Mouse (Mus musculus): ENCODE results near the gene Isg20l2. TPM values are rescaled to one million over a fixed set of nuclear protein-coding genes. Genes with fewer than 3 reads are reported as not detected.

The Isg20l2 gene
- polyA plus RNA-seq, 1 experiment from 2014 or later = 66.9 TPM

- no peaks in the 10 kb centered on the region for H3K9me3 ChIP-seq (ENCODE audit: control insufficient read depth, low read length)
- peaks cover 54% of the 10 kb centered on the region for H3K4me1 ChIP-seq (replicated peaks; ENCODE audit: control insufficient read depth, insufficient read depth, low read length)
- H3K9ac ChIP-seq (ENCODE audit: low read depth, low read length) = peak overlapping the region; percentile 100
- under 1% methylated on average over 25 of the region's 27 CpGs for whole genome bisulfite sequencing
- ATAC-seq (replicated peaks; ENCODE audit: low FRiP score) (0 out of 2 replicates have a peak, but pooled peaks have one; percentile 8), DNase-seq (ENCODE audit: low spot score) (peak; percentile 64)
- peak overlapping the region; percentile 100 for H3K4me3 ChIP-seq (ENCODE audit: low read depth, low read length)
- H3K36me3 ChIP-seq (ENCODE audit: control insufficient read depth, insufficient read depth, low read length) = no peaks in the 10 kb centered on the region; the same call in 1 of the 2 replicates
- H3K27ac ChIP-seq (ENCODE audit: low read depth, low read length) = peak overlapping the region; percentile 99
- peak overlapping the region; percentile 86 for H3K4me2 ChIP-seq
- H3K27me3 ChIP-seq (replicated peaks; ENCODE audit: control insufficient read depth, insufficient read depth, low read length) = no peaks in the 10 kb centered on the region
Observed at GRCm38 (mm10) chr3:87906981-87907857, 22.9 kb upstream of the Isg20l2 start.

- 3% methylated on average over 1 of the region's 1 CpGs for WGBS
- H3K36me3 ChIP-seq (ENCODE audit: control insufficient read depth, insufficient read depth, low read length) = peaks cover under 1% of the 10 kb centered on the region; the same call in 1 of the 2 replicates
- H3K9ac ChIP-seq (ENCODE audit: low read depth, low read length) = peak overlapping the region; percentile 100
- H3K4me3 ChIP-seq (ENCODE audit: low read depth, low read length) = peak overlapping the region; percentile 100
- no peaks in the 10 kb centered on the region for H3K9me3 ChIP-seq (ENCODE audit: control insufficient read depth, low read length)
- ATAC-seq (replicated peaks; ENCODE audit: low FRiP score) (no peak), DNase-seq (ENCODE audit: low spot score) (no peak)
- peaks cover 58% of the 10 kb centered on the region for H3K4me1 ChIP-seq (replicated peaks; ENCODE audit: control insufficient read depth, insufficient read depth, low read length)
- peak overlapping the region; percentile 86 for H3K4me2 ChIP-seq
- H3K27ac ChIP-seq (ENCODE audit: low read depth, low read length) = peak overlapping the region; percentile 99
- H3K27me3 ChIP-seq (replicated peaks; ENCODE audit: control insufficient read depth, insufficient read depth, low read length) = no peaks in the 10 kb centered on the region
Observed at GRCm38 (mm10) chr3:87907906-87908305, 22.2 kb upstream of the Isg20l2 start.

GRCm38 (mm10) chr3:87909381-87909780 lies 20.7 kb upstream of the Isg20l2 start:
- H3K9ac ChIP-seq (ENCODE audit: low read depth, low read length) = peak overlapping the region; percentile 100
- DNase-seq (ENCODE audit: low spot score) (no peak), ATAC-seq (replicated peaks; ENCODE audit: low FRiP score) (no peak)
- 44% methylated on average over 2 of the region's 2 CpGs for WGBS
- H3K4me3 ChIP-seq (ENCODE audit: low read depth, low read length) = peak overlapping the region; percentile 100
- H3K4me1 ChIP-seq (replicated peaks; ENCODE audit: control insufficient read depth, insufficient read depth, low read length) = peaks cover 56% of the 10 kb centered on the region
- peaks cover 10% of the 10 kb centered on the region for H3K36me3 ChIP-seq (ENCODE audit: control insufficient read depth, insufficient read depth, low read length)
- H3K9me3 ChIP-seq (ENCODE audit: control insufficient read depth, low read length) = no peaks in the 10 kb centered on the region
- peak overlapping the region; percentile 86 for H3K4me2 ChIP-seq
- peak overlapping the region; percentile 99 for H3K27ac ChIP-seq (ENCODE audit: low read depth, low read length)
- no peaks in the 10 kb centered on the region for H3K27me3 ChIP-seq (replicated peaks; ENCODE audit: control insufficient read depth, insufficient read depth, low read length)

- Histone ChIP-seq H3K4me2 (peak overlapping the region; percentile 86), H3K4me1 (replicated peaks; ENCODE audit: control insufficient read depth, insufficient read depth, low read length) (peaks cover 55% of the 10 kb centered on the region), H3K9me3 (ENCODE audit: control insufficient read depth, low read length) (no peaks in the 10 kb centered on the region), H3K9ac (ENCODE audit: low read depth, low read length) (peak overlapping the region; percentile 100), H3K27me3 (replicated peaks; ENCODE audit: control insufficient read depth, insufficient read depth, low read length) (no peaks in the 10 kb centered on the region), H3K27ac (ENCODE audit: low read depth, low read length) (peak overlapping the region; percentile 99), H3K36me3 (ENCODE audit: control insufficient read depth, insufficient read depth, low read length) (peaks cover 15% of the 10 kb centered on the region), H3K4me3 (ENCODE audit: low read depth, low read length) (peak overlapping the region; percentile 100)
- ATAC-seq (replicated peaks; ENCODE audit: low FRiP score) = no peak
- no peak for DNase-seq (ENCODE audit: low spot score)
- WGBS = 12% methylated on average over 4 of the region's 4 CpGs
Observed at GRCm38 (mm10) chr3:87909874-87910273, 20.2 kb upstream of the Isg20l2 start.

GRCm38 (mm10) chr3:87910573-87911141 lies 19.5 kb upstream of the Isg20l2 start:
- H3K4me1 ChIP-seq (replicated peaks; ENCODE audit: control insufficient read depth, insufficient read depth, low read length) = peaks cover 52% of the 10 kb centered on the region

GRCm38 (mm10) chr3:87913491-87913890 lies 16.6 kb upstream of the Isg20l2 start:
- Histone ChIP-seq H3K9me3 (ENCODE audit: control insufficient read depth, low read length) (no peaks in the 10 kb centered on the region), H3K9ac (ENCODE audit: low read depth, low read length) (no peak overlapping the region), H3K27ac (ENCODE audit: low read depth, low read length) (0 out of 2 replicates have a peak overlapping the region, but pooled peaks have one; percentile 1), H3K4me1 (replicated peaks; ENCODE audit: control insufficient read depth, insufficient read depth, low read length) (peaks cover 43% of the 10 kb centered on the region), H3K4me2 (no peak overlapping the region), H3K27me3 (replicated peaks; ENCODE audit: control insufficient read depth, insufficient read depth, low read length) (no peaks in the 10 kb centered on the region), H3K4me3 (ENCODE audit: low read depth, low read length) (no peak overlapping the region), H3K36me3 (ENCODE audit: control insufficient read depth, insufficient read depth, low read length) (peaks cover 33% of the 10 kb centered on the region)
- ATAC-seq (replicated peaks; ENCODE audit: low FRiP score) (no peak), DNase-seq (ENCODE audit: low spot score) (no peak)
- 78% methylated on average over 7 of the region's 7 CpGs for WGBS

More at GRCm38 (mm10) chr3:87910573-87911141, 19.5 kb upstream of the Isg20l2 start:
- no peaks in the 10 kb centered on the region for H3K9me3 ChIP-seq (ENCODE audit: control insufficient read depth, low read length)
- peak overlapping the region; percentile 100 for H3K9ac ChIP-seq (ENCODE audit: low read depth, low read length)
- ATAC-seq (replicated peaks; ENCODE audit: low FRiP score) (peak; percentile 8; the same call in 1 of the 2 replicates), DNase-seq (ENCODE audit: low spot score) (peak; percentile 83)
- peak overlapping the region; percentile 99 for H3K27ac ChIP-seq (ENCODE audit: low read depth, low read length)
- WGBS = 18% methylated on average over 12 of the region's 12 CpGs
- peaks cover 19% of the 10 kb centered on the region for H3K36me3 ChIP-seq (ENCODE audit: control insufficient read depth, insufficient read depth, low read length)
- peak overlapping the region; percentile 86 for H3K4me2 ChIP-seq
- peak overlapping the region; percentile 100 for H3K4me3 ChIP-seq (ENCODE audit: low read depth, low read length)
- no peaks in the 10 kb centered on the region for H3K27me3 ChIP-seq (replicated peaks; ENCODE audit: control insufficient read depth, insufficient read depth, low read length)

- no peak overlapping the region for H3K4me2 ChIP-seq
- no peak overlapping the region for H3K9ac ChIP-seq (ENCODE audit: low read depth, low read length)
- ATAC-seq (replicated peaks; ENCODE audit: low FRiP score) (no peak), DNase-seq (ENCODE audit: low spot score) (no peak)
- no peaks in the 10 kb centered on the region for H3K9me3 ChIP-seq (ENCODE audit: control insufficient read depth, low read length)
- H3K4me3 ChIP-seq (ENCODE audit: low read depth, low read length) = no peak overlapping the region
- peaks cover 41% of the 10 kb centered on the region for H3K4me1 ChIP-seq (replicated peaks; ENCODE audit: control insufficient read depth, insufficient read depth, low read length)
- peaks cover 33% of the 10 kb centered on the region for H3K36me3 ChIP-seq (ENCODE audit: control insufficient read depth, insufficient read depth, low read length)
- WGBS = 83% methylated on average over 10 of the region's 10 CpGs
- no peak overlapping the region for H3K27ac ChIP-seq (ENCODE audit: low read depth, low read length)
- no peaks in the 10 kb centered on the region for H3K27me3 ChIP-seq (replicated peaks; ENCODE audit: control insufficient read depth, insufficient read depth, low read length)
Observed at GRCm38 (mm10) chr3:87913891-87914290, 16.2 kb upstream of the Isg20l2 start.

- Histone ChIP-seq H3K4me2 (no peak overlapping the region), H3K9ac (ENCODE audit: low read depth, low read length) (no peak overlapping the region), H3K27me3 (replicated peaks; ENCODE audit: control insufficient read depth, insufficient read depth, low read length) (no peaks in the 10 kb centered on the region), H3K4me3 (ENCODE audit: low read depth, low read length) (no peak overlapping the region), H3K9me3 (ENCODE audit: control insufficient read depth, low read length) (no peaks in the 10 kb centered on the region), H3K36me3 (ENCODE audit: control insufficient read depth, insufficient read depth, low read length) (peaks cover 37% of the 10 kb centered on the region), H3K27ac (ENCODE audit: low read depth, low read length) (no peak overlapping the region), H3K4me1 (replicated peaks; ENCODE audit: control insufficient read depth, insufficient read depth, low read length) (peaks cover 11% of the 10 kb centered on the region; the same call in 1 of the 2 replicates)
- WGBS = 86% methylated on average over 1 of the region's 1 CpGs
- DNase-seq (ENCODE audit: low spot score) = no peak
- no peak for ATAC-seq (replicated peaks; ENCODE audit: low FRiP score)
Observed at GRCm38 (mm10) chr3:87916990-87917389, 13.1 kb upstream of the Isg20l2 start.

Data from liver, embryonic 11.5 days (tissue).